Mouse (Mus musculus): ENCODE measurements around the gene Gm20388.

The Gm20388 gene

DNA sequence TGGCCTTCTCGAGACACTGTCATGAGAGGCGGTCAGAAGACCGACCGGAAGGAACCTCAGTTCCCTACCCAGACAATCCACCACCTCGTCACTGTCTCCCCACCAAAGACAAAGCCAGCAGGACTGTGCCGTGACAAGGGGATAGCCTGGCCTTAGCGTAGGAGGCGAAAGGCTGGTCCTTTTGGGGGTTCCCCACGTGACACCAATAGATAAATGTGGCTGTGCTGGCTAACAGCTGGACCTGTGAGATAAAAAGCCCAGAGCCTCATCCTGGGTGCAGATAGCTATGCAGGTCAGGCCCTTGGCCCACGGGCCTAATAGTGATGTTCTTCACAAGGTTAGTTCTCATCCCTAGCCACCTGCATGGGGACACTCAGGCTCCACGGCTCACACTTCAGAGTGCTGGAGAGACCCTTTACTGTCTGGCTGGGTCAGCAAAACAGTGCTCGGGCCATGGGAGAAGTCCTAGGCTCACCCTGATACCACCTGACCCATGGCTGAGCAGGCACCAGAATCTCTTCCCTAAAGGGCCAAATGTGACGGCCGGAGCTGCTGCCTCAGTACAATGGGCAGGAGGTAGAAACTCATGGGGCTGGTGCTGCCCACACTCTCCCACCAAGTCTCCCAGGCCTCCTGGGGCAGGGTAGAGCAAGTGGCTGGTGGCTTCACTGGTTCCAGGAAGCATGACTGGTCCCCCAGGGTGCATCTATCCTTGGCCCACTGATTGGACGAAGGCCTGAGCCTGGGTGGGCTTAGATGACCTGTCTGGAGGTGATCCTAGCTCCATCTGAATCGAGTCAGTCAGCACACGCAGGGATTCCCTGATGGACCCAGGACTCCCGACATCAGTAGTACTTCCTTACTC is 1988.8 kb downstream of the Gm20388 start:
- DNase-seq (ENCODE audit: extremely low read depth, insufficient read length, low spot score), result no peak

GRCm38 (mm10) chr8:121901498-121902236 is 1991.0 kb downstream of the Gm20388 start:
- DNase-seq (ENCODE audit: extremely low read depth, insufficient read length, low spot score), result peak; percentile 86

DNA sequence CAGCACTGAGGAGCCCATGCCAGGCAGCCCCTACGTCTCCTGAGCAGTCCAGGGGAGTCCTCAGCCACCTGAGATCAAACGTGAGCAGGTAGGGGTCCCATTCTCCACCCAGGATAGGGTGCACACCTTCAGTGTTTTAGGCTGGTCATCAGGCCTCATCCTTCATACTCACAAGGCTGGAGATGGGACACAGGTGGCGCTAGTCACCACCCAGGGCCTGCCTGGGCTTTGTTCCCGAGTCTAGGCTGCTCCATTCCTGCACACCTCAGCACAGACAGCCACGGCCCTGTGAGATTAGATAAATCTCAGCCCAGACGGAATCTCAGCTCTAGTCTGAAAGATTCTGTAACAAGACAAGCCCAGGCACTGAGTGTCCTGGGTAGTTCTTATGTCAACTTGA is 1993.3 kb downstream of the Gm20388 start:
- DNase-seq (ENCODE audit: extremely low read depth, insufficient read length, low spot score), result no peak

DNA sequence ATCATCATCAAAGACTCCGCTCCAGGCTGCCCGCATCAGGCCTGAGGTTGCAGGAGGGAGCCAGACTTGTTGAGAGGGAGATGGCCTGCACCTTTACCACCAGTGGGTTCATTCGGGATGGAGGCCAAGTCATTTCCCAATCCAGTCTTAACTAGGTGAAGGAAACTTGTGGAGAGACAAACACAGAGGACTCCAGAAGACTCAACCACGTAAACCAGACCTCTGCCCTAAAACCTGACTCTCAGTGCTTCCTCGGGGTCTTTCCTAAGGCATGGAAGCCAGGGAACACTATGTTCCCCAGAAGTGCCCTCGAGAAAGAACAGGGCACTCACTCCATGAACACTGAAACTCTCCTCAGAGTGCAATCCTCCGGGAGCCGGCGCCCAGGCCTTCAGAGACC is 1994.4 kb downstream of the Gm20388 start:
- DNase-seq (ENCODE audit: extremely low read depth, insufficient read length, low spot score), result no peak

DNA sequence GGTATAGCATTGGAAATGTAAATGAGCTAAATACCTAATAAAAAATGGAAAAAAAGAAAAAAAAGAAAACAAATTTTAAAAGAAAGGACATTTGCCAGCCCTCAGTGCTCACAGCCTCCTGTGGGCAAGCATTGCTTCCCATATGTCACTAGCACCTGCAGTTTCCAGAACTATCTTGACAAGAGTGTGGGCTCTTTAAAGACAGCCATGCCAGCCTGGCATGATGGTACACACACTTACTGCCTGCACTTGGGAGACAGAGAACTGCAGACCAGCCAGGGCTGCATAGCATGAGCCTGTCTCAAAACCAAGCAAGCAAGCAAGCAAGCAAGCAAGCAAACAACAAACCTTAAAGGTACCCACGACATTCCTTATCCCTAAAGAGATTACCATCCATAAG is 1994.8 kb downstream of the Gm20388 start:
- DNase-seq (ENCODE audit: extremely low read depth, insufficient read length, low spot score), result no peak

DNA sequence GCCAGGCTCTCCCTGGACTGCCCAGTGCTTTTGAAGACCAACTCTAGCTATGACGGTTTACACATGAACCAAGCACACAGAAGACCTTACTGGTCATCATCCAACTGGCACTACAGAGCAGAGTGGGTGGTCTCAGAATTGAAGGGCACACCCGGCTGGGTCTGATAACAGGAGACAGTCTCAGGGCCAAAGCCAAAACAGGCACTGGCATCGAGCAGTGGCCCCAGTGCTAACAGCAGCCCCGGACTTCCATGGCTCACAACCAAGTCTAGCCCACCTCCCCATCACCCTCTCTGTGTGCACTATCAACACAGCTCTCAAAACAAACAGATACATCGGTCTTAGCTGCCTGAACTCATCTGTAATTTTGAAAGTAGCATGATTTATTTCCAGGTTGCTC is 1995.2 kb downstream of the Gm20388 start:
- no peak for DNase-seq (ENCODE audit: extremely low read depth, insufficient read length, low spot score)

GRCm38 (mm10) chr8:121906542-121907512 is 1996.2 kb downstream of the Gm20388 start:
- peak; percentile 78 for DNase-seq (ENCODE audit: extremely low read depth, insufficient read length, low spot score)

DNA sequence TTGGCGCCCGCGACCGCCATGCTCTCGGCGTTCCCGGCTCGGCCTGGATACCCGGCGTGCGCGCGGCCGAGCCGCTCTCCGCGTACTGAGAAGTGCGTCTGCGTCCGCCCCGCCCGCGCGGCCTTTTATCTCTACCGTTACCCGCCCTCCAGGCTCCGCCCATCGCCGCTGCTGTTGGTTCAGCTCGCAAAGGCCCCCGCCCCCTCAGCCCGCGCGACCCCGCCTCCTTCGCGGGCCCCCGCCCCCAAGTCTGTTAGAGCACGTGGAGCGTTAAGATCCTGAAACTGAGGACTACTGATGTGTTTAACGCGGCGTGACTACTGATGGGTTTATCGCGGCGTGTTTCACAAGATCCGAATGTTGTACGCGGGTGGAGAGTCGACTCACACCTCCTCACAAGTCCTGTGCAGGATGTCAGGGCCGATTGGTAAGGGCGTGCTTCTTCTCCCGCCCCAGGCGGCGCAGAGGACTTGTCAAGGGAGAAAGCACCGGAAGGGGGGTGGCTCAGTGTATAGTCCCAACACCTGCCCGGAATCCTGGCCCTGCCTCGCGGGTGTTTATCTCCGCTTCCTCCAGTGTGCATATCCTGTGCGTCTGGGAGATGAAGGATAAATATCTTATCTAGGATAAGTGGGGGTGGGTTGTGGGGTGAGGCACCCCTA is 1997.1 kb downstream of the Gm20388 start, which contains the start of gene Slc7a5:
Gene Slc7a5 (minus strand): TSS at position 108 of the 662 bp plus-strand sequence.
- DNase-seq (ENCODE audit: extremely low read depth, insufficient read length, low spot score), result peak; percentile 95

DNA sequence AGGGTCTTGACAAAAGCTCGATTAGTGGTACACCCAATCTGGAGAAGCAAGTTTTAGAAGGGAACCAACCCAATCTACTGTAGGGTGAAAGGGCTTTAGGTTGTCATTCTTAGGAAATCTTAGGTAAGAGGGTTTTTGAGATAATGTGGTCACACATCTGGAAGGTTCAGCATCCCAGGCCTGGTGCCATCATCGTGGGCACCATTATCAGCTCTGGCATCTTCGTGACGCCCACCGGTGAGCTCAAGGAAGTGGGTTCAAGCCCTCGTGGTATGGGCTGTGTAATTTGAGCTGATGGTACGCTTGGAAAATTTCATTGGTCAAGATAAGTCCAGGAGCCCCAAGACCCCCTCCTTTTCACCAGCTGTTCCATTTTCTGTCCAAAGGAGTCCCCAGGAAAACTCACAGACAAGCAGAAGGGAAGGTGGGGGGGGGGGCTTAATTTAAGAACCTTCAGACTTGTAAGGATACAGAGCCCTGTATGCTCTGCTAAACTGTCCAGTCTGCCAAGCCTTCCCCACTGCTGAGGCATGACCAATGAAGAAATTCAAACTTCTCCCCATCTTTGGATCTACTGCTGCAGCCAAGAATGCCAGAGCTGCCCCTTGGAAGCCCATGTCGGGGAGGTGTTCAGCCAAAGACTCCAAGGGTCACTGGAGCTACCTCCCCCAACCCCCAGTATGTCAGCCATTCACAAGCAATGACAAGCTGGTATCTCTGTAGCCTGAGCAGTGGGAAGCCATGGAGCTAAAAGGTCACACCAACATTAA is 1997.9 kb downstream of the Gm20388 start:
- DNase-seq (ENCODE audit: extremely low read depth, insufficient read length, low spot score), result no peak

GRCm38 (mm10) chr8:121909148-121909541 is 1998.5 kb downstream of the Gm20388 start:
- no peak for DNase-seq (ENCODE audit: extremely low read depth, insufficient read length, low spot score)

GRCm38 (mm10) chr8:121909663-121910062 is 1999.0 kb downstream of the Gm20388 start:
- DNase-seq (ENCODE audit: extremely low read depth, insufficient read length, low spot score), result no peak

DNA sequence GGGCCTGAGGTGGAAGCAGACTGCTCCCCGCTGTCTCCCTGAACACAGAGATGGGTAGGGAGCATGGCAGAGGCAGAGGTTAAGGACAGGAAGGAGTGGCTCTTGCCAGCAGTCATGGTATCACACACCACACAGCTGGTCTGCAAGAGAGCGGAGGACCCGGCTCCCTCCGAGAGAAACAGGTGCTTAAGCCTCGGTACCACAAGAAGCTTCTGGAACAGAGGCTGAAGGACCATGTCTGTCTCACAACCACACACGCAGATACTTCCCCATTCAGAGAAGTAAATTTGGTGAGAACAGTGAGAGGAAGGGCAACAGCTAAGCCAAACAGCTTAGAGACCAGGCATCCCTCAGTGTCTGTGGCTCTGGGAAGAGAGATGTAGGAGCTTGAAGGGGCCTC is 2000.8 kb downstream of the Gm20388 start:
- no peak for DNase-seq (ENCODE audit: extremely low read depth, insufficient read length, low spot score)

GRCm38 (mm10) chr8:121911987-121912386 is 2001.3 kb downstream of the Gm20388 start:
- DNase-seq (ENCODE audit: extremely low read depth, insufficient read length, low spot score), result no peak

DNA sequence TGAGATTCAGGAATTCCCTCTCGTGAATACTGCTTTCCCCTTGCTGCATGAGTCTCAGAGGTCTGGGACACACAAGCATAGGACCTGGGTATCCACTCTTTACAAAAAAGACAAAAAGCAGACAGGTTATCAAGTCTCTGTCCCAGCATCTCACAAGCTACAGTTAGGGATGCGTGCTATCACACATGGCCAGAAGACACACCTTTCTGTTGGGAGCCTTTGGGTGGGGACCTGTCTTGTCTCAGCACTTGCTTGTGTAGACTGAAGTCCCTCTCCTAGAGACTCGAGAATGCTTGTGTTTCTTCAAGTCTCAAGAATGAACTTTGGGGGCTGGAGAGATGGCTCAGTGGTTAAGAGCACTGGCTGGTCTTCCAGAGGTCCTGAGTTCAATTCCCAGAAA is 2002.2 kb downstream of the Gm20388 start:
- DNase-seq (ENCODE audit: extremely low read depth, insufficient read length, low spot score), result no peak

DNA sequence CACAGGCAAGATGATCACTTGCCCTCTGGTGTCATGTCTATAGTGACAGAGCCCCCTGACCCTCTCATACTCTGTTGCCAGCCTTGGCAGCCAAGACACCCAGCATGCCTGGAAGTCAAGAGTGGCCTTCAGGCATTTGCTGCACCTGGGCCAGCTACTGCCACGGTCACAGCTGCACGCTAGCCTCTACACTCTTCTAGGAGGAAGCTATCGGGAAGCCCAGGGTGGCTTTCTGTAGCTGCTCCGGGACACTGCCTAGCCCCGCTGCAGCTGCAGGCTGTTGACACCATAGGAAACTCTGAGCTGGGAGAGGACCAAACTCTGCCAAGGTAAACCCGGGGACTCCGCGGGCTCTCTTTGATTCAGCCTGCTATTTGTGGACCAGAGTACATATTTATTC is 2002.7 kb downstream of the Gm20388 start:
- DNase-seq (ENCODE audit: extremely low read depth, insufficient read length, low spot score), result no peak

DNA sequence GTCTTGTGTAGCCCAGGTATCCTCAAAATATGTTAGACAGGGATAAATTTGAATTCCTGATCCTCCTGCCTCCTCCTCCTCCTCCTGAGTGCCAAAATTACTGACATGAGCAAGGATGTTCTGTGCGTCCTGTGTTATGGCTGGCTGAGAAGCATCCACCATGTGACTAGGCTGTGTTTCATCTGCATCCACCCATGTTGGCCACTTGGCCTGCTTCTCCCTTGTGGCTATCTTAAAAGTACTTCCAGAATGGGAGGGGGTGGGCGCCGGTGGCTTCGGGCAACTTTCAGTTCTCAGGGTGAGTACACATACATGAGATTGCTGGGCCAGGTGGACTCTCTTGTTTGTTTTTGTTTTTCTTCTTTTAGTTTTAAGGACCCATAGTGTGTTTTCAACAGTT is 2008.5 kb downstream of the Gm20388 start:
- DNase-seq (ENCODE audit: extremely low read depth, insufficient read length, low spot score), result no peak

GRCm38 (mm10) chr8:121919731-121920130 is 2009.1 kb downstream of the Gm20388 start:
- DNase-seq (ENCODE audit: extremely low read depth, insufficient read length, low spot score), result peak; percentile 76

GRCm38 (mm10) chr8:121921582-121921981 is 2010.9 kb downstream of the Gm20388 start:
- no peak for DNase-seq (ENCODE audit: extremely low read depth, insufficient read length, low spot score)

DNA sequence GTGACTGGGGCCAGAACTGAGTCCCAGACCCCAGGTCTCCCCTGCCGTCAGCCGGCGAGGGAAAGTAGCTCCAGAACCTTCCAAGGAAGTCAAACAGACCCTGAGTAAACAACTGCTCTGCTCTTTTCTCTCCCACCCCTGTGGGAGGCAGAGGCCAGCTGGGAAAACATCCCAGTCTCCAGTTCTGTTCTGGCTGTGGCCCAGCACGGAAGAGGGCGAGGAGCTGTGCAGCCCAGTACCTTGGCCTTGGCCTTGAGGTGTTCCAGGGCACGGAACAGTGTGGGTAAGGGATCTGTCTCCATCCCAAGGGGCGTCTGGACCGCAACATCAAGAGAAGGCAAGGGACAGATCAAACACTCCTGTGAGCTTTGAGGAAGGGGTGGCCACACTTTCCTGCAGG is 2011.5 kb downstream of the Gm20388 start:
- no peak for DNase-seq (ENCODE audit: extremely low read depth, insufficient read length, low spot score)

Measured in 3134 (cell line).